Mouse (Mus musculus) bone marrow, adult 2 months (tissue): ENCODE data around the gene Magi2. TPM values are rescaled to one million over a fixed set of nuclear protein-coding genes. Genes with fewer than 3 reads are reported as not detected.

Experiments
- H3K27ac ChIP-seq: fragments of 200-500 bp; 2 replicates; pipeline ENCODE4 v1.5.1; 2012; ENCODE audit warnings: low read depth, mild to moderate bottlenecking, control low read depth, inconsistent platforms, low read length; ENCODE audit not compliant: control insufficient read depth, poor library complexity, insufficient read depth
- H3K4me1 ChIP-seq: fragments of 200-500 bp; 2 replicates; pipeline ENCODE4 v1.6.1; 2011; ENCODE audit warnings: low read length; ENCODE audit not compliant: control insufficient read depth, insufficient read depth
- H3K4me3 ChIP-seq: fragments of 200-500 bp; replicated peaks from 2 replicates; pipeline ENCODE3; 2011; ENCODE audit warnings: mild to moderate bottlenecking, low read depth, low read length, control low read depth; ENCODE audit not compliant: control insufficient read depth
- CTCF ChIP-seq: fragments of 200-500 bp; IDR thresholded peaks from 2 replicates; pipeline ENCODE4 v1.5.1; 2011; ENCODE audit warnings: low read length, control low read depth; ENCODE audit not compliant: control insufficient read depth, insufficient read depth
- POLR2A ChIP-seq: fragments of 200-500 bp; IDR thresholded peaks from 2 replicates; pipeline ENCODE4 v1.6.1; 2011; ENCODE audit warnings: low read depth, mild to moderate bottlenecking, control low read depth, low read length, borderline replicate concordance; ENCODE audit not compliant: control insufficient read depth
- WGBS: fragments of 180-500 bp; shearing (Covaris S2); methylation state at CpG from one replicate; pipeline ENCODE4 v1.1.7; 2018; 5-methylcytosine and 5-hydroxymethylcytosine counted together
- polyA plus RNA-seq: library from polyadenylated mRNA; stranded (reverse); fragments of >200 nt; gene quantifications from 2 replicates; pipeline ENCODE4 v1.2.4, GENCODE M21; 2011; ENCODE audit warnings: low replicate concordance; ENCODE audit not compliant: missing spikeins, insufficient read depth, insufficient read length

Gene Magi2
- polyA plus RNA-seq, result 0.47 and 1.4 TPM in 2 replicates

GRCm38 (mm10) chr5:19226866-19227243, at the start of gene Magi2:
Gene Magi2 (plus strand): TSS chr5:19227036.
- no peaks in the 10 kb centered on the region for H3K4me1 ChIP-seq
- H3K4me3 ChIP-seq, result no peak within 1 kb of the TSS
- TF ChIP-seq CTCF, result no peak
- TF ChIP-seq POLR2A, result no peak
- 1% methylated on average over 26 of the region's 26 CpGs for WGBS
- no peak within 1 kb of the TSS for H3K27ac ChIP-seq

DNA sequence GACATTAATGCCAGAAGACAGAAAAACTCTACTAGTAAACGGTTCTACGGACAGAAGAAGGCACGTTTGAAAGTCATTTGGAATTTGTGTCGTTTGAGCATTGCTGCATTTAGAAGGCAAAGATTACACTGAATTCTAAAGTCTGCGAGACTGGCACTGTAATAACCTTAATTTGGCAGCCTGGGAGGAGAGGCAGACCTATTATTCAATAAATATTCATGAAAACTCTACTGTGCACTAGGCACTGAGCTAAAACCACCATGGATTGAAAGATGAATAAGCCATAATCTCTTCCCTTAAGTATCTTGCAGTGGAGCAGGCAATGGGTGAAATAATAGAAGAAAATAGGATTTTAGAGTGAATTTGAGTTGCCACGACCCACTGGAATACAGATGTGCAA, 48.2 kb upstream of the Magi2 start:
- WGBS, result 74% methylated on average over 6 of the region's 6 CpGs

DNA sequence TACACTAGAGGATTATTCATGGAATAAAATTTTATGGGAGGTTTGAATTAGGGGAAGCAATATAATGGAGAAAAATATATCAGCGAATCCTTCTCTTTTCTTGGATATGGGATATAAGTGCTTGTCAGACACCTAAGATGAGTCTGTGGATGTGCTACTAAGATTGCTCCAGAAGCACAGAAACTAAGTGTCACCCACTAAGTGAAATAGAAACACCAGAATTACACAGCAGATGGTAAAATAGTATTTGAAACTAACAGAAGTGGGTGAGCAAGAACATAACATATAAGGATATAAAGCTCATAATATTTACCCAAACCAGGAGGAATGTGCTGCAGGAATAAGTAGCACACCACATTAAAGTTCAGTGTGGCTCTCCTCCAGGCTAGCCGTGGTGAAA, 40.7 kb upstream of the Magi2 start:
- no peaks in the 10 kb centered on the region for H3K4me1 ChIP-seq
- no peak overlapping the region for H3K27ac ChIP-seq
- 73% methylated on average over 2 of the region's 2 CpGs for WGBS
- TF ChIP-seq CTCF (no peak), POLR2A (no peak)
- no peak overlapping the region for H3K4me3 ChIP-seq

More for the DNA sequence above, 48.2 kb upstream of the Magi2 start:
- Histone ChIP-seq H3K4me3 (no peak overlapping the region), H3K4me1 (no peaks in the 10 kb centered on the region), H3K27ac (no peak overlapping the region)
- TF ChIP-seq CTCF, result no peak
- no peak for TF ChIP-seq POLR2A

GRCm38 (mm10) chr5:19211665-19212064, 15.2 kb upstream of the Magi2 start:
- Histone ChIP-seq H3K27ac (no peak overlapping the region), H3K4me3 (no peak overlapping the region), H3K4me1 (no peaks in the 10 kb centered on the region)
- TF ChIP-seq POLR2A, result no peak
- TF ChIP-seq CTCF, result no peak
- 76% methylated on average over 3 of the region's 3 CpGs for WGBS

DNA sequence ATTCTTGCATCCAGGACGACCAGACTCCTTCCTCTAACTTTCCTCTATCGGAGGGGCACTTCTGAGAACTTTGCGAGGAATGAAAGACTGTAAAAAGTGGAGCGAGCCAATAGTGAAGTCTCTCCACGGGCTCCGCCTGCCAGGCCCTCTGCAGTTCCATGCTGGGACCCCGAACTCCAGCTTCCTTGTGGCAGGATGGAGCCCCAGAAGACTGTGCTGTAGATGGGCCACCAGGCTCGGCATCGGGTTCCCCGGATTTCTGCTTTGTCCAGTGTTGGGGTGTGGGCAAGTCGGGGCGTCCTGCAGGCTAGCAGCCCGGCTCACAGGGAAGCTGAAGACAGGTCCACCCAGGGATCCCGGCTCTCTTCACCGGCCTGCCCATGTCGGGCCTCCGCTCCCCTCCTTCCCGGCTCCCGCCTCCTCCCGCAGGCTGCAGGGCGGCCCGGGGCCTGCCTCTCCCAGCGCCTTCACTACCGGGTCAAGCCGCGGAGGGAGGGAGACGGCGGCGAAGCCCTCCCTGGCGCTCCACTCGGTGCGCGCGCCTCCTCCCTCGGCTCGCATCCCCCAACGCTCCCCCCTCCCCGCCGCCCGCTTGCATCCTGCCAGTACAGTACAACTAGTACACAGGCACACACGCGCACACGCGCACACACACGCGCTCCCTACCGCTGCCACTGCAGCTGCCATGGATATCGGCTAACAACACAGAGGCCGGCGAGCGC, 531 bp upstream of the Magi2 start:
- H3K27ac ChIP-seq, result no peak overlapping the region
- H3K4me3 ChIP-seq, result no peak overlapping the region
- 3% methylated on average over 47 of the region's 51 CpGs for WGBS
- H3K4me1 ChIP-seq, result no peaks in the 10 kb centered on the region
- no peak for TF ChIP-seq CTCF
- TF ChIP-seq POLR2A, result 0 out of 2 replicates have a peak, but pooled peaks have one; percentile 9

DNA sequence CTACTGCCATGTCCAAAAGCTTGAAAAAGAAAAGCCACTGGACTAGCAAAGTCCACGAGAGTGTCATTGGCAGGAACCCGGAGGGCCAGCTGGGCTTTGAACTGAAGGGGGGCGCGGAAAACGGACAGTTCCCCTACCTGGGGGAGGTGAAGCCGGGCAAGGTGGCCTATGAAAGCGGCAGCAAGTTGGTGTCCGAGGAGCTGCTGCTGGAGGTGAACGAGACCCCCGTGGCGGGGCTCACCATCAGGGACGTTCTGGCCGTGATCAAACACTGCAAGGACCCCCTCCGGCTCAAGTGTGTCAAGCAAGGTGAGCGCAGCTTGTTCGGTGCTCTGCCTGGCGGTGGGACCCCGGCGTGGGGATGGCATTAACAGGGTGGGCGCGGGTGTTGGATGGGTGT, 445 bp downstream of the Magi2 start:
- WGBS, result 2% methylated on average over 21 of the region's 21 CpGs
- Histone ChIP-seq H3K4me3 (no peak overlapping the region), H3K4me1 (no peaks in the 10 kb centered on the region), H3K27ac (no peak overlapping the region)
- no peak for TF ChIP-seq POLR2A
- no peak for TF ChIP-seq CTCF

DNA sequence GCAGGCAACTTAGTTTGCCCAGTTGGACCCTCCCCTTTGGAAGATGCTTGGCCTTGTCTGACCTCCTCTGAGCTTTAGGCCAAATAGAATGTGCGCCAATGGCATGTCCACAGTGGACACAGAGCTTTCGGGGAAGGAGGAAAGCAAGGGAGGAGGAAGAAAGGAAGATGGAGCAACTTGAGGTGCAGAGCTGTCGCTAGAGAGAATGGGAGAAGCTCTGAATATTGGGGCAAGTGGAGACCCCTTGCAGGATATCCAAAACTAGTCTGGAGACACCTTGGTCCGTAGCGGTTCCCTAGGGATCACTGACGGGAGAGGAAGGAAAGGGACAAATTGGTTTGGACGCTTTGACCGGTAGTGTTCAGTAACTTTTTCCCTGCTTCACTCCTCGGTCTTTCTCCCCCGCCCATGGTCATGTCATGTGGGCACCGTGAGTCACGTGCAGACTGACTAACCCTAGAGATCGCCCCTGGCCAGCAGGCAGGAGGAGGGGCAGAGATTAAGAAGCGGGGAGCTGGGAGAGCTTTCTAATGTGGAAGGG, 1.0 kb downstream of the Magi2 start:
- TF ChIP-seq POLR2A (no peak), CTCF (no peak)
- WGBS, result 2% methylated on average over 14 of the region's 14 CpGs
- no peak overlapping the region for H3K4me3 ChIP-seq

GRCm38 (mm10) chr5:19241797-19242196, 15.0 kb downstream of the Magi2 start:
- TF ChIP-seq POLR2A, result no peak
- TF ChIP-seq CTCF, result no peak
- no peaks in the 10 kb centered on the region for H3K4me1 ChIP-seq
- no peak overlapping the region for H3K27ac ChIP-seq
- no peak overlapping the region for H3K4me3 ChIP-seq

More for the DNA sequence above, 1.0 kb downstream of the Magi2 start:
- Histone ChIP-seq H3K27ac (no peak overlapping the region), H3K4me1 (no peaks in the 10 kb centered on the region)

DNA sequence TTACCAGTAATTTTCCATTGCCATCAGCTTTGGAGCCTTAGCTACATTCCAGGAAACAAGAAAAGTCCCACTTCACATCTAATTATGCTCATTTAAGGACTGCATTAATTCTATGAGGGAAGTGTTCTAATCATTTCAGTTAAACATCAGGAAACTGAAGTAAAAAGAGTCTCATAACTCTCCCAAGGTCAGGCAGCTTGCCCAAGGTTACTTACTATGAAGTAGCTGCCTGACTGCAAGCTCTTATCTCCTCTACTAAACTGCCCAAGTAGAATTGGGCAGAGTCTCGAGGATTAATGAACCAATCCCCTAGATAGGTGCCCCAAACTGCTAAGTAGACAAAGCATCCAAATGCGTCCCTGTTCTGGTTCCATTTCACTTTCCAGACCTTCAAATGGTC, 19.6 kb downstream of the Magi2 start:
- no peaks in the 10 kb centered on the region for H3K4me1 ChIP-seq
- no peak overlapping the region for H3K27ac ChIP-seq
- WGBS, result 57% methylated on average over 2 of the region's 2 CpGs
- H3K4me3 ChIP-seq, result no peak overlapping the region
- no peak for TF ChIP-seq CTCF
- TF ChIP-seq POLR2A, result no peak
